Mouse (Mus musculus): ENCODE results near the gene Eef1akmt2. TPM values are rescaled to one million over a fixed set of nuclear protein-coding genes. Genes with fewer than 3 reads are reported as not detected.

Gene Eef1akmt2
- polyA plus RNA-seq, 1 experiment: 21.7 TPM

DNA sequence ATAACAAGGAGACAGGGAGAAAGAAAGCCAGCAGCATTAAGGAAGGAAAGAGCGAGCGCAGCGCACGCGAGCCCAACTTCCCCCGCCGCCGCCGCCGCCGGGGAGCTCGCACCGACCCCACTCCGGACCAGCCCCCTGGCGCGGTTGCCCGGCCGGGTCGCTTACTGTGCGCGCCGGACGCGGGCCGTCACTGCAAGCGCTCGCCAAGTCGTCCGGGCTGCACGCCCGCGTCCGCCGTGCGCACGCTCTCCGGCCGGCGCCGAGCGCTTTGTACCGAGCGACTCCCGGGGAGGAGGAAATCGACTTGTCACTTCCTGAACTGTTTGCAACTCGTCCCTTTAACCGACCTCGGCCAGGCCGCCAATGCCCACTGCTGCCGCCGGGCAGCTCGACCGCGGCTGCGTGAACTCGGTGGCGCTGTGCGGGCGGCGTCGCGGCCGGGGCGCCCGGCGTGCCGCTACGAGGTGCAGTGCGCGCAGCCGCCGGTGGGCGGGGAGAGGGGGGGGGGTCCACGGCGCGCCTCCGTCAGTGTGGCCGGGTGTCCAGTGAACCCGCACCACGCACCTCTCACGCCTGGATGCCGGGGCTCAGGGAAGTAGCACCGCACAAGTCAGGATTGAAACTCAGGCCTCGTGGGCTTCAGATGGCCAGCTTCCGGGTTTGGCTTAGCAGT lies 38.9 kb downstream of the Eef1akmt2 start, which contains the start of gene Fam53b:
Fam53b (minus strand) TSS at position 471 of the 673 bp plus-strand sequence.
- no peak for TF ChIP-seq CTCF (IDR thresholded peaks at IDR 0.05; ENCODE audit: low read depth, low read length)
- no peak for TF ChIP-seq POLR2A (IDR thresholded peaks at IDR 0.05; ENCODE audit: borderline replicate concordance, low read depth, low read length)
- Histone ChIP-seq H3K27ac (ENCODE audit: insufficient read depth, low read depth, low read length) (peak within 1 kb of the TSS; percentile 98), H3K4me1 (ENCODE audit: control insufficient read depth, insufficient read depth, low read length) (peaks cover 25% of the 10 kb centered on the region), H3K4me3 (ENCODE audit: insufficient read depth, low read length) (peak within 1 kb of the TSS; percentile 99)

DNA sequence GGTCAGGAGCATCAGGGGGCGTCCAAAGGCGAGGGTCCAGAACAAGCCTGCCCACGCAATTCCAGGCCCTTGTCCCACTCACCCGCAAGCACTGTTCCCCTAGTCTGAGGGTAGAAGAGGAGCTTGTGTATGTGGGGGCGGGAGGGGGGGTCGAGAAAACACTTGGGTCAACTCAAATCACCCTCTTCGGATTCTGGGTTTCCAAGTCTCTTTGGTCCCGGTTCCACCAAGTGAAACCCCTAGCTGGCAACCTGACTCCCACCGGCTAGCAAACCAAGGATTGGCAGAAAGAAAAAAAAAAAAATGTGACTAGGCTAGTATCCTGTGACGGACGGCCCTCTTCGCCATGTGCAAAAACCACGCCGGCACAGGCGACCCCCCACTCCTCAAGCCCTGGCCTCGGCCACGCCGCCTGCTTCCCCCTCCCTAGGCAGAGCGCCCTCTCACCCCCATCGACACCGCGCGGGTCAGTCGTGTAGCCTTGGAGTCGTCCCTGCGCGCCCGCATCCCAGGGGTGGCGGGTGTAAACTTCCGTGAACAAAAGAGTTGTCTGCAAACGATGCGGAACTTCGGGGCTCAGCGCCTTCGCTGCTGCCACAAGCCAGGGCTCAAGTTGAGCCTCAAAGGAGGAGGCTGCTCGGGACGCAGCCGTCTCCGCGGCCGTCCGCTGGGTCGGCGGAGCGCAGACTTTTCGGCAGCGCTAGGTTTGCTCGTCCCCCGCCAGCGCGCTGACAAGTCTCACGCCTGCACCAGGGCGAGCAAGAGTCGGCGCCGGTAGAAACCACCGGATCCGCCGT lies 39.7 kb downstream of the Eef1akmt2 start:
- TF ChIP-seq CTCF (IDR thresholded peaks at IDR 0.05; ENCODE audit: low read depth, low read length): no peak
- 0 out of 2 replicates have a peak, but pooled peaks have one; percentile 82 for TF ChIP-seq POLR2A (IDR thresholded peaks at IDR 0.05; ENCODE audit: borderline replicate concordance, low read depth, low read length)
- Histone ChIP-seq H3K4me1 (ENCODE audit: control insufficient read depth, insufficient read depth, low read length) (peaks cover 30% of the 10 kb centered on the region), H3K4me3 (ENCODE audit: insufficient read depth, low read length) (peak overlapping the region; percentile 99), H3K27ac (ENCODE audit: insufficient read depth, low read depth, low read length) (peak overlapping the region; percentile 98)

DNA sequence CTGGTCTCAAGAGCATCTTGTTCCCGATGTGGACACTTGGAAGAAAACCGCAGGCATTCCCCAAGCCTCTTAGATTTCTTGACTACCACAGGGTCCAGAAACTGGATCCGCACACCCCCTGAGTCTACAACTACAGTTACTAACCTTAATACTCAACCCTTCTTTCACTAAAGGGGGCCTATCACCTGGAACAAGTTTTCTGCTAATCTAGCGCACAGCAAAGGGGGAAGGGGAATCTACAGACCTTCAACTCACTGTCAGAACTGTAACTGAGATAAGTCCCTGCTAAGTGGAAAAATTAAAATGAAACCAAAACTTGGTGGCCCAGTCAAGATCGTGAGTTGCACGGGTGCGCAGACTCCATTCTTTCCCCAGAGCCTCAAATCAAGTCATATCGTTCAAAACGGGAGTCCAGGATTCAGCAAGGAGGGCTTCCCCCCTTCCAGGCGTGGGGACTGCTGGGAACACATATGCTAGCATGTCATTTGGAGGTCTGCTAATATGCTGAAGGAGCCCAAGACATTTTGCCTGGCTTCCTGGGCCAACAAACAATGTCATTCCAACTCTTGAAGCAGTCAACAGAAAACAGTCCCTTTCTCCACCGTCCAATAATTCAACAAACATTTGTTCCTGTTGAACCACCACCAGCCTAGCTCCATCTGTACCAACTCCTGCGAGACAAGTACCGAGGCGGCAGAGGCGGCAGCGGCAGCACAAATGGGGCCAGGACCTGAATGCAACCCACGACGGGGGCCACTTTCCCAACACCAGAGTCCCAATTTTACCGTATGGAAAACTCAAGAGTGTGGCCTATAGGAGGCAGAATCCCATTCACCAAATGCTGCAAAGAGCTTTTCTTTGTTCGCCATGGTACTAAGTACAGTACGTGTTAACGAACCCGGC lies 40.5 kb downstream of the Eef1akmt2 start:
- Histone ChIP-seq H3K4me3 (ENCODE audit: insufficient read depth, low read length) (peak overlapping the region; percentile 99), H3K27ac (ENCODE audit: insufficient read depth, low read depth, low read length) (peak overlapping the region; percentile 98), H3K4me1 (ENCODE audit: control insufficient read depth, insufficient read depth, low read length) (peaks cover 37% of the 10 kb centered on the region)
- TF ChIP-seq POLR2A (IDR thresholded peaks at IDR 0.05; ENCODE audit: borderline replicate concordance, low read depth, low read length) (no peak), CTCF (IDR thresholded peaks at IDR 0.05; ENCODE audit: low read depth, low read length) (no peak)

GRCm38 (mm10) chr7:132810879-132811278 lies 41.6 kb downstream of the Eef1akmt2 start:
- Histone ChIP-seq H3K4me1 (ENCODE audit: control insufficient read depth, insufficient read depth, low read length) (peaks cover 44% of the 10 kb centered on the region), H3K27ac (ENCODE audit: insufficient read depth, low read depth, low read length) (0 out of 2 replicates have a peak overlapping the region, but pooled peaks have one; percentile 9), H3K4me3 (ENCODE audit: insufficient read depth, low read length) (peak overlapping the region; percentile 99; the same call in 1 of the 2 replicates)
- TF ChIP-seq POLR2A (IDR thresholded peaks at IDR 0.05; ENCODE audit: borderline replicate concordance, low read depth, low read length): no peak
- peak; percentile 70 for TF ChIP-seq CTCF (IDR thresholded peaks at IDR 0.05; ENCODE audit: low read depth, low read length)

DNA sequence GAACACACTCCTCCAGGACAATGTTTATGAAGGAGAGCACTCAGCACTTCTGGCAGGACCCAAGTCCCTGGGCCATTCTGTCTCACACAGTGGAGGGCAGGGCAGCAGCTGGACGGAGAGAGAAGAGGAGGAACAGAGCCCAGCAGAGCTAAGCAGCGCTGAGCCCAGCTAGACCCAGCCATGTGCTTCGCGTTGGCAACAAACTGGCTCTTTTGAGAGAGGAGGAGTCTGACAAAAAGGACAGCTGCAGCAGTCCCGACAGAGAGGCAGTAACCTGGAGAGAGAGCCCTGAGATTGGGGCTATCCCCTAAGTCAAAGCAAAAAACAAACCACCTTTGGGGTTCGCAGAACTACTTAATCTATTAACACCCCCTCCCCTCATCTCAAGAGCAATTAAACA lies 42.1 kb downstream of the Eef1akmt2 start:
- Histone ChIP-seq H3K4me3 (ENCODE audit: insufficient read depth, low read length) (no peak overlapping the region), H3K27ac (ENCODE audit: insufficient read depth, low read depth, low read length) (0 out of 2 replicates have a peak overlapping the region, but pooled peaks have one; percentile 5), H3K4me1 (ENCODE audit: control insufficient read depth, insufficient read depth, low read length) (peaks cover 49% of the 10 kb centered on the region)
- TF ChIP-seq CTCF (IDR thresholded peaks at IDR 0.05; ENCODE audit: low read depth, low read length) (no peak), POLR2A (IDR thresholded peaks at IDR 0.05; ENCODE audit: borderline replicate concordance, low read depth, low read length) (no peak)

- H3K4me1 ChIP-seq (ENCODE audit: control insufficient read depth, insufficient read depth, low read length): peaks cover 55% of the 10 kb centered on the region
- no peak for TF ChIP-seq CTCF (IDR thresholded peaks at IDR 0.05; ENCODE audit: low read depth, low read length)
- H3K27ac ChIP-seq (ENCODE audit: insufficient read depth, low read depth, low read length): no peak overlapping the region
- no peak overlapping the region for H3K4me3 ChIP-seq (ENCODE audit: insufficient read depth, low read length)
Measured at GRCm38 (mm10) chr7:132809721-132810120, 42.8 kb downstream of the Eef1akmt2 start.

GRCm38 (mm10) chr7:132808841-132809682 lies 43.4 kb downstream of the Eef1akmt2 start:
- Histone ChIP-seq H3K4me1 (ENCODE audit: control insufficient read depth, insufficient read depth, low read length) (peaks cover 59% of the 10 kb centered on the region), H3K27ac (ENCODE audit: insufficient read depth, low read depth, low read length) (no peak overlapping the region), H3K4me3 (ENCODE audit: insufficient read depth, low read length) (no peak overlapping the region)
- no peak for TF ChIP-seq CTCF (IDR thresholded peaks at IDR 0.05; ENCODE audit: low read depth, low read length)
- TF ChIP-seq POLR2A (IDR thresholded peaks at IDR 0.05; ENCODE audit: borderline replicate concordance, low read depth, low read length): no peak

DNA sequence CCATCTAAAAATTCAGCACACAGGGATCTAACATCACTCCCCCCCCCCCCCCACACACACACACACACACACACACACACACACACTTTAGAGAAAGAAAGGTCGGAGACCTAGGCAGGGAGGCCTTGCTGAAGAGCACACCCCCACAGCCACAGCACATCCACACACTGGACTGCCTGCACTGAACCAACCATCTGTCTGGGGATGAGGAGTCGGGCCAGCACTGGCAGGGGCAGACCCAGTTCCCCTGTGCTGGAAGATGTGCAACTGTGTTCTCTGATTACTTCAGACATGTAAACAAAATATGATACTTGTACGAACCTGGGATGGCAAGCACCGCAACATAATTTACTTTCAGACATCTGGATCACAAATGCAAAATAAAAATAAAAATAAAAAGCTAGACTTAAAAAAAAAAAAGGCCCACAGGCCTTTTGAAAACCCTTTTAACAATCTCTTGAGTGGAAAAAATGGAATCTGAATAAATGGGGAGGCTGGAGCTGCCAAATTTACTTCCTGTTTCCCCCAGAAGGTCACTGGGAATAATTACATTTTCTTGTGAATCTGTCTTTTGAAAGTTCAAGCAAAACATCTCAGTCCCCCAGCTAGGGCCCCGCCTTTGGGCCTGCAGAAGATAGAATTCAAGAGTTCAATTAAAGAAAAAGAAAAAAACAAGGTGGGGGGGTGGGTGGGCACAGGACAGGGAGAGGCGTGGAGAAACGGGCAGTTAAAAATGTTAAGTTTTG lies 44.2 kb downstream of the Eef1akmt2 start:
- TF ChIP-seq CTCF (IDR thresholded peaks at IDR 0.05; ENCODE audit: low read depth, low read length) (no peak), POLR2A (IDR thresholded peaks at IDR 0.05; ENCODE audit: borderline replicate concordance, low read depth, low read length) (no peak)
- Histone ChIP-seq H3K27ac (ENCODE audit: insufficient read depth, low read depth, low read length) (no peak overlapping the region), H3K4me3 (ENCODE audit: insufficient read depth, low read length) (no peak overlapping the region), H3K4me1 (ENCODE audit: control insufficient read depth, insufficient read depth, low read length) (peaks cover 66% of the 10 kb centered on the region)

Data from bone marrow macrophage, adult 2 months (primary cell).